Mouse (Mus musculus) hematopoietic multipotent progenitor cell, adult 10-12 weeks (in vitro differentiated cells): Measurements from ENCODE around the gene Zfp809. TPM values are rescaled to one million over a fixed set of nuclear protein-coding genes. Genes with fewer than 3 reads are reported as not detected.

Experiments used
- polyA plus RNA-seq: library from polyadenylated mRNA; stranded (reverse); fragments of >175 nt; gene quantifications from 2 replicates; pipeline ENCODE4 v1.2.3, GENCODE M21; 2012; ENCODE audit warnings: low replicate concordance

Gene Zfp809
- polyA plus RNA-seq: 8.2 and 8.9 TPM in 2 replicates

GRCm38 (mm10) chr9:22225581-22226388 lies at the start of gene Zfp809:
Zfp809 (plus strand) TSS chr9:22225714.

GRCm38 (mm10) chr9:22188025-22188611 lies 37.4 kb upstream of the Zfp809 start, which contains the start of gene Zfp872:
Zfp872 (plus strand) TSS chr9:22188090.

GRCm38 (mm10) chr9:22259184-22260091 lies 33.9 kb downstream of the Zfp809 start, which contains the start of gene Zfp599:
Zfp599 (minus strand) TSS chr9:22259895.

Other genes starting within 250 kb of the Zfp809 start
- gene Rgl3, start 236.3 kb upstream of the Zfp809 start, polyA plus RNA-seq: 5.2 and 5.6 TPM in 2 replicates
- 0.12 TPM in 2 replicates for gene Ccdc151, start 223.1 kb upstream of the Zfp809 start, polyA plus RNA-seq
- 81.6 and 112 TPM in 2 replicates for gene Prkcsh, start 222.9 kb upstream of the Zfp809 start, polyA plus RNA-seq
- gene Elavl3, start 173.7 kb upstream of the Zfp809 start, polyA plus RNA-seq: 0.15 TPM in 1 of 2 replicates, not detected in the other
- not detected in 2 replicates for gene Gm49318, start 154.5 kb upstream of the Zfp809 start, polyA plus RNA-seq
- gene Zfp653, start 154.3 kb upstream of the Zfp809 start, polyA plus RNA-seq: 22.4 and 38.4 TPM in 2 replicates
- gene Ecsit, start 140.3 kb upstream of the Zfp809 start, polyA plus RNA-seq: 13.3 and 22.4 TPM in 2 replicates
- not detected in 2 replicates for gene Cnn1, start 126.5 kb upstream of the Zfp809 start, polyA plus RNA-seq
- 13.2 and 67.9 TPM in 2 replicates for gene Elof1, start 108.5 kb upstream of the Zfp809 start, polyA plus RNA-seq
- 89.9 and 193 TPM in 2 replicates for gene Acp5, start 90.0 kb upstream of the Zfp809 start, polyA plus RNA-seq
- gene Pigyl, start 68.9 kb upstream of the Zfp809 start, polyA plus RNA-seq: 34.8 and 51.2 TPM in 2 replicates
- gene Zfp872, start 37.6 kb upstream of the Zfp809 start, polyA plus RNA-seq: not detected in 2 replicates
- 0.11 and 0.25 TPM in 2 replicates for gene Zfp599, start 34.2 kb downstream of the Zfp809 start, polyA plus RNA-seq
- 6.7 and 7.2 TPM in 2 replicates for gene Zfp810, start 81.9 kb downstream of the Zfp809 start, polyA plus RNA-seq
- gene Anln, start 163.5 kb downstream of the Zfp809 start, polyA plus RNA-seq: 0.71 and 2.5 TPM in 2 replicates
- 0.13 and 0.25 TPM in 2 replicates for gene 9530077C05Rik, start 185.8 kb downstream of the Zfp809 start, polyA plus RNA-seq
- not detected in 2 replicates for gene Gm17545, start 228.6 kb downstream of the Zfp809 start, polyA plus RNA-seq
- 72.4 and 79.7 TPM in 2 replicates for gene Rp9, start 244.0 kb downstream of the Zfp809 start, polyA plus RNA-seq